Mouse (Mus musculus): ENCODE measurements around the gene Sfi1. TPM values are rescaled to one million over a fixed set of nuclear protein-coding genes. Genes with fewer than 3 reads are reported as not detected.

Sfi1 gene
- 14.4 and 15.8 TPM in 2 replicates for polyA plus RNA-seq (2015; fragmentation: Nextera tagmentation; extraction: Ambion mirVana)

GRCm38 (mm10) chr11:3193363-3193762, at the start of gene Sfi1:
Gene Sfi1 (minus strand): TSS chr11:3193463.
- Histone ChIP-seq H3K9me3 (no peaks in the 10 kb centered on the region), H3K4me2 (no peak within 1 kb of the TSS), H3K9ac (no peak within 1 kb of the TSS), H3K4me1 (no peaks in the 10 kb centered on the region), H3K27ac (no peak within 1 kb of the TSS), H3K36me3 (no peaks in the 10 kb centered on the region), H3K4me3 (no peak within 1 kb of the TSS), H3K27me3 (no peaks in the 10 kb centered on the region)
- no peak for ATAC-seq (ENCODE audit: insufficient number of reproducible peaks, low FRiP score, low TSS enrichment, low read depth)
- 84% methylated on average over 25 of the region's 25 CpGs for WGBS

GRCm38 (mm10) chr11:3242395-3242794, 49.1 kb upstream of the Sfi1 start:
- peaks cover 90% of the 10 kb centered on the region for H3K36me3 ChIP-seq
- H3K27ac ChIP-seq: no peak overlapping the region
- 91% methylated on average over 7 of the region's 7 CpGs for WGBS
- no peaks in the 10 kb centered on the region for H3K27me3 ChIP-seq
- no peak for ATAC-seq (ENCODE audit: insufficient number of reproducible peaks, low FRiP score, low TSS enrichment, low read depth)
- H3K4me2 ChIP-seq: no peak overlapping the region
- no peak overlapping the region for H3K4me3 ChIP-seq
- no peak overlapping the region for H3K9ac ChIP-seq
- H3K9me3 ChIP-seq: no peaks in the 10 kb centered on the region
- H3K4me1 ChIP-seq: no peaks in the 10 kb centered on the region

- Histone ChIP-seq H3K9ac (no peak overlapping the region), H3K27ac (no peak overlapping the region), H3K4me1 (no peaks in the 10 kb centered on the region), H3K9me3 (no peaks in the 10 kb centered on the region), H3K27me3 (no peaks in the 10 kb centered on the region), H3K4me3 (no peak overlapping the region), H3K36me3 (peaks cover 85% of the 10 kb centered on the region), H3K4me2 (no peak overlapping the region)
- ATAC-seq (ENCODE audit: insufficient number of reproducible peaks, low FRiP score, low TSS enrichment, low read depth): no peak
- 90% methylated on average over 5 of the region's 5 CpGs for WGBS
These were observed 42.0 kb upstream of the Sfi1 start for GRCm38 (mm10) chr11:3235277-3235676.

DNA sequence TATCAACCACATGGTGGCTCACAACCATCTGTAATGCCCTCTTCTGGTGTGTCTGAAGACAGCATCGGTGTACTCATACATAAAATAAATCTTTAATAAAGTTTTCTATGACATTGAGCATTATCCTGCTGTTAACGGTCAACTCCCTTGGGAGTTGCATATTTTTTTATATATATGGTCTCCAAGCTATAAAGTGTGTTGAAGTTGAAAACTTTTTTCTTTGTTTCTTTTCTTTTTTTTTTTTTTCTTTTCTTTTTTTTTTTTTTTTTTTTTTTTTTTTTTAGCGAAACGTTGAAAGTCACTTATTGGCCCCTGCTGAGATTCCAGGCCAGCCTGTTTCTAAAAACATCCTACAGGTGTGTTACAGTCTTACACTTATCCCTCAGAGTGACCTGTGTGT, 40.4 kb upstream of the Sfi1 start:
- H3K4me1 ChIP-seq: no peaks in the 10 kb centered on the region
- no peak for ATAC-seq (ENCODE audit: insufficient number of reproducible peaks, low FRiP score, low TSS enrichment, low read depth)
- H3K36me3 ChIP-seq: peaks cover 83% of the 10 kb centered on the region
- no peak overlapping the region for H3K27ac ChIP-seq
- no peak overlapping the region for H3K9ac ChIP-seq
- H3K9me3 ChIP-seq: no peaks in the 10 kb centered on the region
- no peak overlapping the region for H3K4me2 ChIP-seq
- H3K27me3 ChIP-seq: no peaks in the 10 kb centered on the region
- WGBS: 93% methylated on average over 4 of the region's 4 CpGs
- H3K4me3 ChIP-seq: no peak overlapping the region

- Histone ChIP-seq H3K27ac (no peak overlapping the region), H3K9ac (no peak overlapping the region), H3K4me1 (no peaks in the 10 kb centered on the region), H3K36me3 (peaks cover 76% of the 10 kb centered on the region), H3K4me3 (no peak overlapping the region), H3K4me2 (no peak overlapping the region), H3K27me3 (no peaks in the 10 kb centered on the region), H3K9me3 (no peaks in the 10 kb centered on the region)
- no peak for ATAC-seq (ENCODE audit: insufficient number of reproducible peaks, low FRiP score, low TSS enrichment, low read depth)
- 84% methylated on average over 3 of the region's 3 CpGs for WGBS
These were observed 39.0 kb upstream of the Sfi1 start for GRCm38 (mm10) chr11:3232248-3232647.

DNA sequence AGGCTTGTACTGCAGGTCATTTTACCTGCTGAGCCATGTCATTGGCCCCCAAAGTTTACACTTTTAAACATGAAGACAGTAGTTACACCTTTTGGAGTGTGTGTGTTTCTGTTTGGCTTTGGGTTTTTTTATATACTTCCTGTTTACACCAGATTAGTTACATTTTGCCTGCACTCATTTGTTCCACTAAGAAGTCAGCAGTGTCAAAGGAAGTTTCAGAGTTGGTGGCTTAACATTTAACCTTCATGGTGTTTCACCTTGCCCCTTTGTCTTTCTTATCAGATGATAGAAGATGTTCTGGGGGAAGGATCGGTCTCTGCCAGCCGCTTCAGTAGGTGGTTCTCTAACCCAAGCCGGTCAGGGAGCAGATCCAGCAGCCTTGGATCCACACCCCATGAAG, 33.9 kb upstream of the Sfi1 start:
- WGBS: 93% methylated on average over 3 of the region's 3 CpGs
- H3K36me3 ChIP-seq: peaks cover 74% of the 10 kb centered on the region
- H3K9ac ChIP-seq: no peak overlapping the region
- H3K27ac ChIP-seq: no peak overlapping the region
- ATAC-seq (ENCODE audit: insufficient number of reproducible peaks, low FRiP score, low TSS enrichment, low read depth): no peak
- H3K27me3 ChIP-seq: no peaks in the 10 kb centered on the region
- H3K4me3 ChIP-seq: no peak overlapping the region
- no peak overlapping the region for H3K4me2 ChIP-seq
- no peaks in the 10 kb centered on the region for H3K9me3 ChIP-seq
- no peaks in the 10 kb centered on the region for H3K4me1 ChIP-seq

- Histone ChIP-seq H3K27me3 (no peaks in the 10 kb centered on the region), H3K4me2 (no peak overlapping the region), H3K27ac (no peak overlapping the region), H3K4me3 (no peak overlapping the region), H3K9me3 (no peaks in the 10 kb centered on the region), H3K9ac (no peak overlapping the region), H3K36me3 (peaks cover 70% of the 10 kb centered on the region), H3K4me1 (no peaks in the 10 kb centered on the region)
- no peak for ATAC-seq (ENCODE audit: insufficient number of reproducible peaks, low FRiP score, low TSS enrichment, low read depth)
- WGBS: 73% methylated on average over 5 of the region's 5 CpGs
These were observed 29.8 kb upstream of the Sfi1 start for GRCm38 (mm10) chr11:3223105-3223504.

- no peaks in the 10 kb centered on the region for H3K4me1 ChIP-seq
- H3K9ac ChIP-seq: no peak overlapping the region
- no peak overlapping the region for H3K27ac ChIP-seq
- no peak for ATAC-seq (ENCODE audit: insufficient number of reproducible peaks, low FRiP score, low TSS enrichment, low read depth)
- 91% methylated on average over 1 of the region's 1 CpGs for WGBS
- no peaks in the 10 kb centered on the region for H3K9me3 ChIP-seq
- no peaks in the 10 kb centered on the region for H3K27me3 ChIP-seq
- no peak overlapping the region for H3K4me2 ChIP-seq
- no peak overlapping the region for H3K4me3 ChIP-seq
- H3K36me3 ChIP-seq: peaks cover 69% of the 10 kb centered on the region
These were observed 19.3 kb upstream of the Sfi1 start for GRCm38 (mm10) chr11:3212526-3212925.

GRCm38 (mm10) chr11:3206783-3207182, 13.5 kb upstream of the Sfi1 start:
- Histone ChIP-seq H3K27me3 (no peaks in the 10 kb centered on the region), H3K9ac (no peak overlapping the region), H3K9me3 (no peaks in the 10 kb centered on the region), H3K36me3 (peaks cover 52% of the 10 kb centered on the region), H3K4me2 (no peak overlapping the region), H3K4me3 (no peak overlapping the region), H3K27ac (no peak overlapping the region), H3K4me1 (peaks cover 3% of the 10 kb centered on the region)
- ATAC-seq (ENCODE audit: insufficient number of reproducible peaks, low FRiP score, low TSS enrichment, low read depth): no peak
- 90% methylated on average over 3 of the region's 3 CpGs for WGBS

DNA sequence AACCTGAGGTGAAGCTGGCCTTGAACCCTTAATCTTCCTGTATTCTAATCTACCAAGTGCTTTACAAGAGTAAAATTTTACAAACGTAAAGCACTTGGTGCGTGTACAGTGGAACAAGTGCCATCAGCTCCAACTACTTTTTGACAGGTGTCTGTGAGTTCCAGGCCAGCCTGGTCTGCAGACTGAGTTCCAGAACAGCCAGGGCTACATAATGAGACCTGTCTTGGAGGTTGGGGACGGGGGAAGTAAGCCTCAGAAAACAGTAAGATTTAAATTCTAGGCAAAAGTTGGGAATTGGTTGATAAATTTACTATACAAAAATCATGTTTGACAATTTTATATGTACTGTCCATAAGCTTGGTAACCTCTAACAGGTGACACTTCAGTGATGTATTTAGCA, 11.9 kb upstream of the Sfi1 start:
- Histone ChIP-seq H3K36me3 (peaks cover 42% of the 10 kb centered on the region), H3K4me1 (peaks cover 3% of the 10 kb centered on the region), H3K4me3 (no peak overlapping the region), H3K9ac (no peak overlapping the region), H3K9me3 (no peaks in the 10 kb centered on the region), H3K4me2 (no peak overlapping the region), H3K27ac (no peak overlapping the region), H3K27me3 (no peaks in the 10 kb centered on the region)
- no peak for ATAC-seq (ENCODE audit: insufficient number of reproducible peaks, low FRiP score, low TSS enrichment, low read depth)
- 93% methylated on average over 3 of the region's 3 CpGs for WGBS

- Histone ChIP-seq H3K27ac (no peak overlapping the region), H3K4me3 (peak overlapping the region; percentile 41; the same call in 1 of the 2 replicates), H3K9me3 (no peaks in the 10 kb centered on the region), H3K36me3 (peaks cover 29% of the 10 kb centered on the region), H3K4me1 (peaks cover 3% of the 10 kb centered on the region), H3K4me2 (no peak overlapping the region), H3K9ac (no peak overlapping the region), H3K27me3 (no peaks in the 10 kb centered on the region)
- no peak for ATAC-seq (ENCODE audit: insufficient number of reproducible peaks, low FRiP score, low TSS enrichment, low read depth)
- 73% methylated on average over 2 of the region's 2 CpGs for WGBS
These were observed 10.5 kb upstream of the Sfi1 start for GRCm38 (mm10) chr11:3203771-3204170.

GRCm38 (mm10) chr11:3202781-3203441, 9.6 kb upstream of the Sfi1 start:
- H3K4me1 ChIP-seq: peaks cover 3% of the 10 kb centered on the region
- H3K27me3 ChIP-seq: no peaks in the 10 kb centered on the region
- peak overlapping the region; percentile 12 for H3K4me2 ChIP-seq
- H3K9ac ChIP-seq: peak overlapping the region; percentile 26
- H3K9me3 ChIP-seq: no peaks in the 10 kb centered on the region
- peak overlapping the region; percentile 41 for H3K4me3 ChIP-seq
- H3K36me3 ChIP-seq: peaks cover 29% of the 10 kb centered on the region
- under 1% methylated on average over 51 of the region's 57 CpGs for WGBS
- no peak for ATAC-seq (ENCODE audit: insufficient number of reproducible peaks, low FRiP score, low TSS enrichment, low read depth)
- H3K27ac ChIP-seq: peak overlapping the region; percentile 43
